Mouse (Mus musculus): ENCODE measurements at regions not wholly inside any gene's neighbourhood (a gene's known extent, or its start where the extent isn't known, plus 50 kb on each side); places are given as distances from the start of the nearest gene placed in this dataset.

DNA sequence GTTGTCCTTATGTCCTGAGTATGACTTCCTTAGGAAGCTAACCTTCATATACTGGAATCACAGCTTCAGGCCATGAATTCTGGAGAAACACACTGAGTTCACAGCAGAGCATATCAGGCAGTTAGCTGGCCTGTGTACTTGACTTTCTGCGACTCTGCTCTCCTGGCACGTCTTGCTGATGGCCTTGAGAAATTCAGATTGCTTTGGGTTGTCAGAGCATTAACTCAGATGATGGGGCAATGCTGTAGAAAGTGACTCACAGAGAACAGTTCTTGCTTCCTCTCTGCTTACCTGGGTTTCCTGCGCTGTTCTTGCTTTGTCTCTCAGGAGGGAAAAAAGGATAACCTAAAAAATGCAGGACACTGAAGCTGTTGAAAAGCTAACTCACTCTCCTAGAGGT is 187.3 kb downstream of the Usp46 start:
- Histone ChIP-seq H3K4me1 (ENCODE audit: control insufficient read depth, insufficient read depth, low read length) (no peaks in the 10 kb centered on the region), H3K27me3 (ENCODE audit: control insufficient read depth, insufficient read depth, low read length) (no peaks in the 10 kb centered on the region), H3K4me2 (no peak overlapping the region), H3K27ac (ENCODE audit: low read depth, low read length) (no peak overlapping the region), H3K4me3 (ENCODE audit: low read depth, low read length) (no peak overlapping the region), H3K36me3 (ENCODE audit: control insufficient read depth, insufficient read depth, low read length) (no peaks in the 10 kb centered on the region), H3K9ac (ENCODE audit: low read length) (no peak overlapping the region), H3K9me3 (ENCODE audit: control insufficient read depth, low read length) (no peaks in the 10 kb centered on the region)
- 87% methylated on average over 3 of the region's 3 CpGs for WGBS
- no peak for DNase-seq (ENCODE audit: low spot score, missing footprints)
- ATAC-seq (ENCODE audit: low FRiP score): no peak

DNA sequence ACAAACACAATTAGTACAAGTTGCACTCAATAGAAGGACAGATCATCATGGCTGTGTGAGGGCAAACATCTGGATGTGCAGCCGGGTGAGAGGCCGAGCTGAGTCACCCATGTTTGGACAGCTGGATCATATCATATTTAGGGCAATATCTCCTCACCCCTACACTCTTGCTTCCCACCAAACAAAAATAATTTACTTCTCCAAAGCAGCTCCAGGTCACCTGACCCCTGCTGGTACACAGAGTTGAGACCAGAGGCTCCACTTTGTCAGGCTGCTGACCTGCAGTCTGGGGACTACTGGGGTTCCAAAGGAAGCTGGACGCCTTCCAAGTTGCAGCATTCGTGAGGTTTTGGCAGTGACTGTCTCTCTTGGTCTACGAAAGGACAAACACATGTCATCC is 186.3 kb downstream of the Usp46 start:
- ATAC-seq (ENCODE audit: low FRiP score) (no peak), DNase-seq (ENCODE audit: low spot score, missing footprints) (no peak)
- no peaks in the 10 kb centered on the region for H3K4me1 ChIP-seq (ENCODE audit: control insufficient read depth, insufficient read depth, low read length)
- no peaks in the 10 kb centered on the region for H3K36me3 ChIP-seq (ENCODE audit: control insufficient read depth, insufficient read depth, low read length)
- H3K27ac ChIP-seq (ENCODE audit: low read depth, low read length): no peak overlapping the region
- no peak overlapping the region for H3K9ac ChIP-seq (ENCODE audit: low read length)
- H3K4me3 ChIP-seq (ENCODE audit: low read depth, low read length): no peak overlapping the region
- H3K4me2 ChIP-seq: no peak overlapping the region
- WGBS: 80% methylated on average over 5 of the region's 5 CpGs
- H3K9me3 ChIP-seq (ENCODE audit: control insufficient read depth, low read length): no peaks in the 10 kb centered on the region
- H3K27me3 ChIP-seq (ENCODE audit: control insufficient read depth, insufficient read depth, low read length): no peaks in the 10 kb centered on the region

DNA sequence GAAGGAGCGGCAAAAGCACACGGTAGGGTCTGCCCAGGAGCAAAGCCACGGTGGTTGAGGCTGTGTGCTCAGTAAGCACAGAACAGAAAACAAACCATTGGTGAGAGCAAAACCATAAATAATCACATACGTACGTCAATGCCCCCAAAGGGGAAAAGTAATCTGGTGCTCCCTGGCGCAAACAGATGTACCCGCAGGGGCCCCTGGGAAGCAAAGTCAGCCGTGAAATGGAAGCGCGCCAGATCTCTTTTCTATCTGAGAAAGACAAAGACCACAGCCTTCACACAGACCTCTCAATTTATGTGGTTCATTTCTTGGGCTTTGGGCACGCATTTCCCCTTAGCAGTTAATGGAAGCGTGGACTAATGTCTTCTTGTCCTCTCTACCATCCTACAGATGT is 183.2 kb downstream of the Usp46 start:
- Histone ChIP-seq H3K27me3 (ENCODE audit: control insufficient read depth, insufficient read depth, low read length) (no peaks in the 10 kb centered on the region), H3K4me2 (no peak overlapping the region), H3K27ac (ENCODE audit: low read depth, low read length) (no peak overlapping the region), H3K36me3 (ENCODE audit: control insufficient read depth, insufficient read depth, low read length) (no peaks in the 10 kb centered on the region), H3K4me1 (ENCODE audit: control insufficient read depth, insufficient read depth, low read length) (no peaks in the 10 kb centered on the region), H3K9ac (ENCODE audit: low read length) (no peak overlapping the region), H3K4me3 (ENCODE audit: low read depth, low read length) (no peak overlapping the region), H3K9me3 (ENCODE audit: control insufficient read depth, low read length) (no peaks in the 10 kb centered on the region)
- ATAC-seq (ENCODE audit: low FRiP score) (no peak), DNase-seq (ENCODE audit: low spot score, missing footprints) (no peak)
- WGBS: 65% methylated on average over 12 of the region's 12 CpGs

DNA sequence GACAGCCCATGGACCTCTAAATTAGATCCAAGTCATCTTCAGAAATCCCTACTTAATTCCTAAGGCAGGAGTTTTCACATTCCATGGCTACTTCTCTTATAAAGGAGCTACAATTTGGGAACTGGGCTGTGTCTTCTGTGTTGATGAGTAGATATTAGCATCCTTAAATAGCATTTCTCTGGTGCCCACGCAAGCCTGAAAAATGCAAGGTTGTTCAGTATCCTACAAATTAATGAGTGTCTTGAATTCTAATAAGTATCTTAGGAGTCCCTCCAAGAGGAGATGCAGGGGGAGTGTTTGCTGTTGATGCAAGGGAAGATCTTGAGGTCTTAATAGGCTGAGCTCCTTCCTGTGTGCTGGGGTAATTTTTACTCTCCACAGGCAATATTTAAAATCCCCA is 182.5 kb downstream of the Usp46 start:
- no peak for ATAC-seq (ENCODE audit: low FRiP score)
- Histone ChIP-seq H3K27me3 (ENCODE audit: control insufficient read depth, insufficient read depth, low read length) (no peaks in the 10 kb centered on the region), H3K4me1 (ENCODE audit: control insufficient read depth, insufficient read depth, low read length) (no peaks in the 10 kb centered on the region), H3K9ac (ENCODE audit: low read length) (no peak overlapping the region), H3K36me3 (ENCODE audit: control insufficient read depth, insufficient read depth, low read length) (no peaks in the 10 kb centered on the region), H3K4me3 (ENCODE audit: low read depth, low read length) (no peak overlapping the region), H3K27ac (ENCODE audit: low read depth, low read length) (no peak overlapping the region), H3K4me2 (no peak overlapping the region), H3K9me3 (ENCODE audit: control insufficient read depth, low read length) (no peaks in the 10 kb centered on the region)
- no peak for DNase-seq (ENCODE audit: low spot score, missing footprints)
- 92% methylated on average over 1 of the region's 1 CpGs for WGBS

DNA sequence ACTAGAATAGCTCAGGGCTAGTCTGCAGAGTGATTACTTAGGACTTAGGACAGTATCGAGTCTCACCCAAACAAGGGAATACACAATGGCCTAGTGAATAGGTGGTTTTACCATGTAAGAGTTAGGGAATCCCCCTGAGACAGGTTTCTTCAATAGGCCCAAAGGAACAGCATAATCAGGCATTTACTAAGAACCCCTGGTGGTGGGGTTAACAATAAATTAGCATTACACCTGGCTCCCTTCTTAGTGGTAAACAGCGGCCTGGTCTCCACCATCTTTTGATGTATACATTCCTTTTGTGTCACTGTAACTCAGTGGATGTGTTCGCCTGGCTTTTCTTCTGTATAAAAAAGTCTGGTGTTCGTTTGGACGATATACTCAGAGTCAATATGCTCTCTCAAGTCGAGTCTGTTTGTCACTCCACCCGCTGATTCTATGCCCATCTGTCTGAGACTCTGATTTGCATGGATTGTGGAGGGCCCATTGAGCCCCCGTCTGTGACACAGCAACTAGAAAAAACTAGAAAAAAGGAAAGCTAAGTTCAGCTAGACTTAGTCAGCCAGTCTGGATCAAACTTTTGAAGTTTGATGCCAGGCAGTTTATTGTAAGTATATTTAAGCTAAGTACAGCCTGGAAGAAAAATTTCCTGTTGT is 180.8 kb downstream of the Usp46 start:
- Histone ChIP-seq H3K9me3 (ENCODE audit: control insufficient read depth, low read length) (no peaks in the 10 kb centered on the region), H3K36me3 (ENCODE audit: control insufficient read depth, insufficient read depth, low read length) (no peaks in the 10 kb centered on the region), H3K4me2 (no peak overlapping the region), H3K9ac (ENCODE audit: low read length) (no peak overlapping the region), H3K27ac (ENCODE audit: low read depth, low read length) (no peak overlapping the region), H3K4me1 (ENCODE audit: control insufficient read depth, insufficient read depth, low read length) (no peaks in the 10 kb centered on the region), H3K4me3 (ENCODE audit: low read depth, low read length) (no peak overlapping the region), H3K27me3 (ENCODE audit: control insufficient read depth, insufficient read depth, low read length) (no peaks in the 10 kb centered on the region)
- no peak for ATAC-seq (ENCODE audit: low FRiP score)
- WGBS: 80% methylated on average over 8 of the region's 8 CpGs
- no peak for DNase-seq (ENCODE audit: low spot score, missing footprints)

DNA sequence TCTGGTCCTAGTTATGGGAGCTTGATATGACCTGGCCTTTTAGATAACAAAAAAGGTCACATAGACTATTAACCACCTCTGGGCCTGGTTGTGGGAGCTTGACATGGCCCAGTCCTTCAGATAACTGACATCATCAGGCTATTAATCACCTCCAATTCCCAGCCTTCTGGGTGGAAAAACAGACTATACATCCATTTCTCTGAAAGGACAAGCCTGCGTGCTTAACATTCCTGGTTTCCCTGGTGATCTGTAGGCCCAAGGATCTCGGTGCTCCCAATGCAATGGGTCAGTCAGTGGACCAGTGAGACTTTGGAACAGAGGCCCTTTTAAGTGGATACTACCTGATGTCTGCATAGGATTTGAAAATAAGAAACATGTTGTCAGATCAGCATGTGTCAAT is 179.8 kb downstream of the Usp46 start:
- Histone ChIP-seq H3K4me3 (ENCODE audit: low read depth, low read length) (no peak overlapping the region), H3K27ac (ENCODE audit: low read depth, low read length) (no peak overlapping the region), H3K27me3 (ENCODE audit: control insufficient read depth, insufficient read depth, low read length) (no peaks in the 10 kb centered on the region), H3K36me3 (ENCODE audit: control insufficient read depth, insufficient read depth, low read length) (no peaks in the 10 kb centered on the region), H3K4me1 (ENCODE audit: control insufficient read depth, insufficient read depth, low read length) (no peaks in the 10 kb centered on the region), H3K4me2 (no peak overlapping the region), H3K9me3 (ENCODE audit: control insufficient read depth, low read length) (no peaks in the 10 kb centered on the region), H3K9ac (ENCODE audit: low read length) (no peak overlapping the region)
- DNase-seq (ENCODE audit: low spot score, missing footprints) (no peak), ATAC-seq (ENCODE audit: low FRiP score) (no peak)
- whole genome bisulfite sequencing: 52% methylated on average over 2 of the region's 2 CpGs

DNA sequence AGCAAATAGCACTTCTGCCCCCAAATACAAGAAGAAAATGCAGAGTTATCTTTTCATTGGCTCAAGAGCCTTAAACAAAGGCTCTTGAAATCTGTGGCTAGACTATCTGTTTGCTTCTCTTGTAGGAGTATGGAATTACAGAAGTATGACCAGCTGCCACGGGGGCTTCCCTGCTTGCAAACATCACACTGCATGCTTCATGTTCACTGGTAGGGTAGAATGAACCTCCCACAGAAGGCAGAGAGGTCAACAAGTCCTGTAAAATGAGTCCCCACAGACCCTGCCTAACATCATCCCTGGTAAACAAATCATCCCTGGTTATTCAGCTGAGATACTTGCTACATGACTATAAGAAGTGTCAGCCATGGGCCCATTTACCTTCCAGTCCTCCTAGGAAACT is 178.9 kb downstream of the Usp46 start:
- no peaks in the 10 kb centered on the region for H3K27me3 ChIP-seq (ENCODE audit: control insufficient read depth, insufficient read depth, low read length)
- H3K9ac ChIP-seq (ENCODE audit: low read length): no peak overlapping the region
- no peaks in the 10 kb centered on the region for H3K9me3 ChIP-seq (ENCODE audit: control insufficient read depth, low read length)
- H3K27ac ChIP-seq (ENCODE audit: low read depth, low read length): no peak overlapping the region
- no peaks in the 10 kb centered on the region for H3K36me3 ChIP-seq (ENCODE audit: control insufficient read depth, insufficient read depth, low read length)
- DNase-seq (ENCODE audit: low spot score, missing footprints) (no peak), ATAC-seq (ENCODE audit: low FRiP score) (no peak)
- no peak overlapping the region for H3K4me2 ChIP-seq
- 58% methylated on average over 1 of the region's 1 CpGs for WGBS
- no peaks in the 10 kb centered on the region for H3K4me1 ChIP-seq (ENCODE audit: control insufficient read depth, insufficient read depth, low read length)
- H3K4me3 ChIP-seq (ENCODE audit: low read depth, low read length): no peak overlapping the region

DNA sequence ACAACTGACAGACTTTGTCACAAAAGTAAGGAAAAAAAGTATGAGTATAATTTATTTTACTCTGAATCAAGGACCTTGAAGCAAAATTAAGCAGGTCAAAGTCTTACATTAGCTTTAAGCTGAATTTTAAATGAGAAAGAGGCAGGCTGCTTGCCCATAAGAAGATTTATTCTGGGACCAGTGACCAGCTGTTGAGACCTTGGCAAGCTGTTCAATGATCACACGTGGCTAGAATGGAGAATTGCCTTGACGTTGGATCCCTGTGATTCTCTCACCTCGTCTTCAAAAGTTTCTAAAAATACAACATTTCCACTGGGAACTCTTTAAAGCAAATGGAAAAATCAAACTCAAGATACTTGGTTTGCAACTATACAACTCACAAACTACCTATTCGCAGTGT is 177.3 kb downstream of the Usp46 start:
- no peak overlapping the region for H3K9ac ChIP-seq (ENCODE audit: low read length)
- DNase-seq (ENCODE audit: low spot score, missing footprints) (no peak), ATAC-seq (ENCODE audit: low FRiP score) (no peak)
- H3K9me3 ChIP-seq (ENCODE audit: control insufficient read depth, low read length): no peaks in the 10 kb centered on the region; the same call in 1 of the 2 replicates
- 89% methylated on average over 4 of the region's 4 CpGs for WGBS
- no peaks in the 10 kb centered on the region for H3K27me3 ChIP-seq (ENCODE audit: control insufficient read depth, insufficient read depth, low read length)
- H3K27ac ChIP-seq (ENCODE audit: low read depth, low read length): no peak overlapping the region
- H3K4me1 ChIP-seq (ENCODE audit: control insufficient read depth, insufficient read depth, low read length): no peaks in the 10 kb centered on the region
- no peak overlapping the region for H3K4me3 ChIP-seq (ENCODE audit: low read depth, low read length)
- no peak overlapping the region for H3K4me2 ChIP-seq
- H3K36me3 ChIP-seq (ENCODE audit: control insufficient read depth, insufficient read depth, low read length): no peaks in the 10 kb centered on the region

DNA sequence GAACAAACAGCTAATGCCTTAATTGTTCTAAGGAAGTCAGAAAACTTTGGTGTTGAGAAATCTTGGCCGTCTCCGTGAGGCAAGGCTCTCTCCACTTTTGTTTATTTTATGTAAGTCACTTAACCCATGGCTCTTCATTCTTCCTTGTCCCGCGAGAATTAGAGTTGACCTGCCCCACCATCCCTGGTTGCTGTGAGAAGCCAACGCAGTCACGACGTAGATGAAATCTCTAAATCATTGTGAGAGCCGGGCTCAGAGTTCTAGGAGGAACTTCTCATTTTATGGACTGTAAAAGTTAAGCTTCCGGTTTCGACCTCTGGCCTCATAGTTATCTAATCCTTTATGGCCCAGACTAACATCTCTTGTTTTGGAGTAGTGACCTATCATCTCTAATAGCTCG is 176.6 kb downstream of the Usp46 start:
- no peak overlapping the region for H3K4me3 ChIP-seq (ENCODE audit: low read depth, low read length)
- H3K36me3 ChIP-seq (ENCODE audit: control insufficient read depth, insufficient read depth, low read length): no peaks in the 10 kb centered on the region
- no peaks in the 10 kb centered on the region; the same call in 1 of the 2 replicates for H3K9me3 ChIP-seq (ENCODE audit: control insufficient read depth, low read length)
- ATAC-seq (ENCODE audit: low FRiP score): no peak
- no peak overlapping the region for H3K4me2 ChIP-seq
- H3K27me3 ChIP-seq (ENCODE audit: control insufficient read depth, insufficient read depth, low read length): no peaks in the 10 kb centered on the region
- 85% methylated on average over 11 of the region's 11 CpGs for WGBS
- no peaks in the 10 kb centered on the region for H3K4me1 ChIP-seq (ENCODE audit: control insufficient read depth, insufficient read depth, low read length)
- no peak overlapping the region for H3K9ac ChIP-seq (ENCODE audit: low read length)
- no peak overlapping the region for H3K27ac ChIP-seq (ENCODE audit: low read depth, low read length)
- no peak for DNase-seq (ENCODE audit: low spot score, missing footprints)

Measured in midbrain, embryonic 11.5 days (tissue).